Mouse (Mus musculus): Measurements from ENCODE around the gene D430042O09Rik.

DNA sequence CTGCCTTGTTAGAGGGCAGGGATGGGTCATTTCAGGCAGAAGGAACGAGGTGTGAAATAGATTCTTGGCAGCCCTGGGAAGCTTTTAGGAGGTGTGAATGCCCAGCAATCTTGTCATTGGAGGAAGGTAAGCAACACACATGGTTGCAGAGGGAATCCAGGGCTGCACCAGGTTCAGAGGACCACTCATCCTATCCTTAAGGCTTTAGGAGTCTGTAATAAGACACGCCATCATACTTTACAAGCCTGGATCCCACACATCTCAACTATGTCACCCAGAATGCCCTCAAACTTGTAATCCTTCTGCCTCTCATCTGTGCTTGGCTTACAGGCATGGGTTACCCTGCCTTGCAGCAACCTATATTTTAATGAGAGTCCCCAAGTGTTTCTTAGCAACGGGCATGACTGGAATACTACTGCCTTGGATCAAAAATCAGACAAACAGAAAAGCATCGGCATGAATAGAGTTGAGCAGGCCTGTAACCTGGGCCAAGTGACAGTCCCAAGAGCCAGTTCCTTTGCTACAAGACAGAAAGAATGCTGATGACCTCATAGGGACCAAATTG, 178.5 kb downstream of the D430042O09Rik start:
- no peak for TF ChIP-seq POLR2A (IDR thresholded peaks at IDR 0.05; ENCODE audit: insufficient read length, low read depth)
- no peak for TF ChIP-seq MAX (IDR thresholded peaks at IDR 0.05; ENCODE audit: low read depth)
- TF ChIP-seq MYOD1 (IDR thresholded peaks at IDR 0.05; ENCODE audit: control insufficient read depth in 1 of 3, insufficient read length in 2 of 3, low read depth in 2 of 3), result no peak
- no peak for TF ChIP-seq CEBPB (IDR thresholded peaks at IDR 0.05; ENCODE audit: insufficient read depth, poor library complexity, severe bottlenecking)
- TF ChIP-seq REST (IDR thresholded peaks at IDR 0.05; ENCODE audit: insufficient read depth, insufficient read length), result no peak
- TF ChIP-seq USF1 (IDR thresholded peaks at IDR 0.05; ENCODE audit: low read depth), result no peak
